ENCODE assay signal across 8 mouse cellular contexts in genomic region chr19:24187358-24187757, GRCm38 (mm10). TPM values are rescaled to one million over a fixed set of nuclear protein-coding genes. Genes with fewer than 3 reads are reported as not detected.
DNase-seq lines count a peak whose midpoint lies in the region; ATAC-seq and TF ChIP-seq lines count a peak whose summit lies in the region.
"Not testable (repeated sequence)": the region's sequence is repeated elsewhere in the genome, so short reads cannot be mapped to it uniquely, and the experiment has no call there.

No protein-coding gene starts in this region.

- H3K4me3 ChIP-seq in cortical plate, adult 2 months (ENCODE audit: insufficient read depth, low read length); heart, embryonic 10.5 days; hindbrain, embryonic 16.5 days (ENCODE audit: low read length); kidney, postnatal 0 days (replicated peaks; ENCODE audit: low read depth, low read length); lung, embryonic 14.5 days (ENCODE audit: low read depth, low read length); midbrain, embryonic 11.5 days (ENCODE audit: low read depth, low read length): not testable (repeated sequence)

- not testable (repeated sequence) for H3K36me3 ChIP-seq in heart, embryonic 10.5 days; hindbrain, embryonic 16.5 days (ENCODE audit: control insufficient read depth, insufficient read depth, low read length); kidney, postnatal 0 days (ENCODE audit: insufficient read depth, low read length); lung, embryonic 14.5 days (ENCODE audit: insufficient read depth); midbrain, embryonic 11.5 days (ENCODE audit: control insufficient read depth, insufficient read depth, low read length)

- not testable (repeated sequence) for H3K27me3 ChIP-seq in heart, embryonic 10.5 days (ENCODE audit: insufficient read depth, poor library complexity, severe bottlenecking); hindbrain, embryonic 16.5 days (replicated peaks; ENCODE audit: control insufficient read depth, insufficient read depth, low read length); kidney, postnatal 0 days (ENCODE audit: insufficient read depth, low read length); lung, embryonic 14.5 days (ENCODE audit: insufficient read depth, low read length); midbrain, embryonic 11.5 days (ENCODE audit: control insufficient read depth, insufficient read depth, low read length)

- TF ChIP-seq CTCF in cortical plate, adult 2 months (IDR thresholded peaks at IDR 0.05; ENCODE audit: extremely low read depth, insufficient read depth, low read length): 0 out of 2 replicates have a peak, but pooled peaks have one; percentile 10
- peak; percentile 55 for TF ChIP-seq CTCF in kidney, postnatal 0 days (IDR thresholded peaks at IDR 0.05; ENCODE audit: low read depth)
- TF ChIP-seq CTCF in lung, embryonic 14.5 days (IDR thresholded peaks at IDR 0.05; ENCODE audit: low read depth): peak; percentile 22; the same call in 1 of the 2 replicates

- DNase-seq in 416B (ENCODE audit: low read depth): peak; percentile 32
- DNase-seq in heart, embryonic 10.5 days (ENCODE audit: low spot score): peak; percentile 74
- peak; percentile 51 for DNase-seq in kidney, postnatal 0 days (ENCODE audit: low spot score)
- DNase-seq in lung, embryonic 14.5 days: not testable (repeated sequence)
- peak; percentile 37 for DNase-seq in midbrain, embryonic 11.5 days (ENCODE audit: low spot score, missing footprints)
- peak; percentile 38 for DNase-seq in urinary bladder, postnatal 14 days (ENCODE audit: low spot score)

- not testable (repeated sequence) for H3K9me3 ChIP-seq in heart, embryonic 10.5 days; hindbrain, embryonic 16.5 days (ENCODE audit: control insufficient read depth, low read length); kidney, postnatal 0 days (replicated peaks; ENCODE audit: low read length); lung, embryonic 14.5 days (ENCODE audit: low read depth, low read length); midbrain, embryonic 11.5 days (ENCODE audit: control insufficient read depth, low read length)

- WGBS in heart, embryonic 10.5 days: 76% methylated on average over 1 of the region's 1 CpGs
- WGBS in hindbrain, embryonic 16.5 days: 83% methylated on average over 1 of the region's 1 CpGs
- 69% methylated on average over 1 of the region's 1 CpGs for WGBS in kidney, postnatal 0 days
- 64% methylated on average over 1 of the region's 1 CpGs for WGBS in lung, embryonic 14.5 days
- WGBS in midbrain, embryonic 11.5 days: 83% methylated on average over 1 of the region's 1 CpGs

- H3K4me2 ChIP-seq in hindbrain, embryonic 16.5 days (ENCODE audit: low read length); kidney, postnatal 0 days (ENCODE audit: low read length); lung, embryonic 14.5 days; midbrain, embryonic 11.5 days: not testable (repeated sequence)

- H3K4me1 ChIP-seq in cortical plate, adult 2 months (ENCODE audit: control insufficient read depth, insufficient read depth, low read length); heart, embryonic 10.5 days; hindbrain, embryonic 16.5 days (ENCODE audit: control insufficient read depth, insufficient read depth, low read depth, low read length); kidney, postnatal 0 days (replicated peaks; ENCODE audit: insufficient read depth, low read length); lung, embryonic 14.5 days (ENCODE audit: insufficient read depth); midbrain, embryonic 11.5 days (ENCODE audit: control insufficient read depth, insufficient read depth, low read length): not testable (repeated sequence)

- TF ChIP-seq POLR2A in cortical plate, adult 2 months (IDR thresholded peaks at IDR 0.05; ENCODE audit: extremely low read depth, insufficient read depth, low read length): not testable (repeated sequence)

- peak; percentile 48; the same call in 1 of the 2 replicates for ATAC-seq in hindbrain, embryonic 16.5 days
- ATAC-seq in kidney, postnatal 0 days (replicated peaks; ENCODE audit: low FRiP score, low read depth); lung, embryonic 14.5 days (ENCODE audit: insufficient read depth); midbrain, embryonic 11.5 days (ENCODE audit: low FRiP score): not testable (repeated sequence)

- not testable (repeated sequence) for H3K9ac ChIP-seq in hindbrain, embryonic 16.5 days (ENCODE audit: low read depth, low read length); kidney, postnatal 0 days (ENCODE audit: low read depth, low read length); lung, embryonic 14.5 days; midbrain, embryonic 11.5 days (ENCODE audit: low read length)

- H3K27ac ChIP-seq in cortical plate, adult 2 months (ENCODE audit: insufficient read depth, low read length); heart, embryonic 10.5 days; hindbrain, embryonic 16.5 days (ENCODE audit: low read depth, low read length); kidney, postnatal 0 days; lung, embryonic 14.5 days (ENCODE audit: low read depth); midbrain, embryonic 11.5 days (ENCODE audit: low read depth, low read length): not testable (repeated sequence)

RNA-seq across cellular contexts. Expression of gene Tjp2, which starts 37.5 kb away (rescaled TPM):
- 16.2 and 17.1 TPM in 2 replicates for polyA plus RNA-seq in cortical plate, adult 2 months (2012; rRNA removed)
- polyA plus RNA-seq in heart, embryonic 10.5 days (2016; fragmentation: Nextera tagmentation; extraction: Ambion mirVana): 31.2 and 33.9 TPM in 2 replicates
- polyA plus RNA-seq in hindbrain, embryonic 16.5 days (2015; fragmentation: Nextera tagmentation; extraction: Ambion mirVana): 10.1 and 12.6 TPM in 2 replicates
- 24.9 and 25.5 TPM in 2 replicates for polyA plus RNA-seq in kidney, postnatal 0 days (2015; fragmentation: Nextera tagmentation; extraction: Ambion mirVana)
- polyA plus RNA-seq in lung, embryonic 14.5 days (2014; fragmentation: Nextera tagmentation; extraction: Ambion mirVana): 38.5 and 40.0 TPM in 2 replicates
- polyA plus RNA-seq in midbrain, embryonic 11.5 days (2014; fragmentation: Nextera tagmentation; extraction: Ambion mirVana): 22.3 and 23.0 TPM in 2 replicates
